Comparison of ENCODE assay signal across 16 mouse cellular contexts in genomic region chr5:110562741-110563326, GRCm38 (mm10). TPM values are rescaled to one million over a fixed set of nuclear protein-coding genes. Genes with fewer than 3 reads are reported as not detected.
A peak's percentile ranks its signal among the peaks of the same experiment; 100 is the strongest.
DNase-seq lines count a peak whose midpoint lies in the region; ATAC-seq and TF ChIP-seq lines count a peak whose summit lies in the region.
"Had no signal": no experiment of that assay in that cellular context is flagged by ENCODE, and none has a peak within 500 bp of the region (broad histone marks: within the 10 kb centered on the region; RNA-seq: fewer than 3 reads in every experiment).

No protein-coding gene starts in this region.

- intact Hi-C loops in left cerebral cortex, postnatal 14 days (cut with DNase I): loop anchor here (2.0 to 5.0 kb wide), 2 partner anchors 34 to 40 kb away; no protein-coding TSS in a partner anchor
- intact Hi-C loops in heart, adult 2 months (cut with DNase I): no loop called here

- H3K4me2 ChIP-seq in liver, postnatal 0 days (ENCODE audit: low read depth, low read length): no peak overlapping the region
- no peak overlapping the region for H3K4me2 ChIP-seq in liver, embryonic 11.5 days
- H3K4me2 ChIP-seq: embryonic facial prominence, embryonic 12.5 days; hindbrain, embryonic 13.5 days; lung, embryonic 14.5 days had no signal

- no peaks in the 10 kb centered on the region for H3K27me3 ChIP-seq in liver, postnatal 0 days (ENCODE audit: insufficient read depth, low read length)
- H3K27me3 ChIP-seq in heart, adult 2 months (ENCODE audit: control insufficient read depth, insufficient read depth, low read length): no peaks in the 10 kb centered on the region
- no peaks in the 10 kb centered on the region for H3K27me3 ChIP-seq in liver, embryonic 11.5 days (replicated peaks; ENCODE audit: control insufficient read depth, insufficient read depth, low read length)
- H3K27me3 ChIP-seq: embryonic facial prominence, embryonic 12.5 days; hindbrain, embryonic 13.5 days had no signal

- DNase-seq in NIH3T3 (ENCODE audit: low read depth): peak; percentile 83
- peak; percentile 83 for DNase-seq in cerebellum, adult 8-10 months
- peak; percentile 79 for DNase-seq in layer of hippocampus, adult 11-12 months (ENCODE audit: low spot score)
- peak; percentile 89 to 92 for DNase-seq in left cerebral cortex, postnatal 14 days (ENCODE audit: low spot score in 2 of 2)
- no peak for DNase-seq in liver, postnatal 0 days
- DNase-seq in heart, adult 2 months: no peak
- DNase-seq in liver, embryonic 11.5 days (ENCODE audit: low spot score): no peak
- DNase-seq in MN1 (ENCODE audit: low spot score): no peak
- DNase-seq: adrenal gland, postnatal 10 days; heart, adult 11 months; kidney, postnatal 36 days; lung, embryonic 14.5 days; retina, postnatal 1 day; thymus, postnatal 4 days had no signal

- 71% methylated on average over 16 of the region's 16 CpGs for WGBS in liver, postnatal 0 days (ENCODE audit: insufficient replicate concordance)
- 69% methylated on average over 16 of the region's 16 CpGs for WGBS in heart, adult 2 months
- WGBS in liver, embryonic 11.5 days: 64% methylated on average over 16 of the region's 16 CpGs

- H3K36me3 ChIP-seq in liver, postnatal 0 days (replicated peaks; ENCODE audit: insufficient read depth, low read length): no peaks in the 10 kb centered on the region
- no peaks in the 10 kb centered on the region for H3K36me3 ChIP-seq in heart, adult 2 months (ENCODE audit: control insufficient read depth, insufficient read depth, low read length)
- H3K36me3 ChIP-seq in liver, embryonic 11.5 days (ENCODE audit: control insufficient read depth, insufficient read depth, low read length): no peaks in the 10 kb centered on the region
- H3K36me3 ChIP-seq: embryonic facial prominence, embryonic 12.5 days had no signal

- no peak for TF ChIP-seq POLR2A in heart, adult 2 months (IDR thresholded peaks at IDR 0.05; ENCODE audit: insufficient read depth, low read depth, low read length)

- no peak for TF ChIP-seq EP300 in liver, postnatal 0 days (IDR thresholded peaks at IDR 0.05; ENCODE audit: low read depth)
- TF ChIP-seq EP300 in heart, adult 2 months (IDR thresholded peaks at IDR 0.05; ENCODE audit: insufficient read depth, low read depth, low read length): no peak

- no peak overlapping the region for H3K9ac ChIP-seq in liver, postnatal 0 days (replicated peaks)
- H3K9ac ChIP-seq in heart, adult 2 months (ENCODE audit: low read depth, low read length): no peak overlapping the region
- H3K9ac ChIP-seq in liver, embryonic 11.5 days (ENCODE audit: low read depth, low read length): no peak overlapping the region
- H3K9ac ChIP-seq: embryonic facial prominence, embryonic 12.5 days; hindbrain, embryonic 13.5 days; lung, embryonic 14.5 days had no signal

- no peak for ATAC-seq in liver, postnatal 0 days
- ATAC-seq in liver, embryonic 11.5 days (replicated peaks; ENCODE audit: low FRiP score): no peak

- no peak overlapping the region for H3K4me3 ChIP-seq in liver, postnatal 0 days (ENCODE audit: low read depth, low read length)
- no peak overlapping the region for H3K4me3 ChIP-seq in heart, adult 2 months
- H3K4me3 ChIP-seq in liver, embryonic 11.5 days (ENCODE audit: low read depth, low read length): no peak overlapping the region
- H3K4me3 ChIP-seq: embryonic facial prominence, embryonic 12.5 days; hindbrain, embryonic 13.5 days had no signal

- TF ChIP-seq CTCF in liver, postnatal 0 days (IDR thresholded peaks at IDR 0.05; ENCODE audit: low read depth): no peak
- no peak for TF ChIP-seq CTCF in heart, adult 2 months (IDR thresholded peaks at IDR 0.05)

- no peaks in the 10 kb centered on the region for H3K9me3 ChIP-seq in liver, postnatal 0 days (ENCODE audit: low read length)
- H3K9me3 ChIP-seq in liver, embryonic 11.5 days (ENCODE audit: control insufficient read depth, low read length): no peaks in the 10 kb centered on the region
- H3K9me3 ChIP-seq: embryonic facial prominence, embryonic 12.5 days; hindbrain, embryonic 13.5 days had no signal

- no peaks in the 10 kb centered on the region for H3K79me2 ChIP-seq in heart, adult 2 months (replicated peaks; ENCODE audit: control insufficient read depth, insufficient read depth, low read length)

- no peaks in the 10 kb centered on the region for H3K4me1 ChIP-seq in liver, postnatal 0 days (ENCODE audit: insufficient read depth)
- no peaks in the 10 kb centered on the region for H3K4me1 ChIP-seq in heart, adult 2 months (ENCODE audit: control insufficient read depth, insufficient read depth, low read length)
- no peaks in the 10 kb centered on the region for H3K4me1 ChIP-seq in liver, embryonic 11.5 days (replicated peaks; ENCODE audit: control insufficient read depth, insufficient read depth, low read length)

- H3K27ac ChIP-seq in liver, postnatal 0 days (ENCODE audit: low read depth): no peak overlapping the region
- no peak overlapping the region for H3K27ac ChIP-seq in heart, adult 2 months
- no peak overlapping the region for H3K27ac ChIP-seq in liver, embryonic 11.5 days (ENCODE audit: low read depth, low read length)
- H3K27ac ChIP-seq: embryonic facial prominence, embryonic 12.5 days; hindbrain, embryonic 13.5 days had no signal

RNA-seq across cellular contexts. Expression of gene Galnt9, which starts 18.7 kb away (rescaled TPM):
- 10 to 100 TPM; 83.1 to 88.7 TPM for total RNA-seq in left cerebral cortex, postnatal 14 days (2021)
- 0.07 and 0.11 TPM in 2 replicates for polyA plus RNA-seq in liver, postnatal 0 days (2015; fragmentation: Nextera tagmentation; extraction: Ambion mirVana)
- not detected for total RNA-seq in heart, adult 2 months (2021)
- polyA plus RNA-seq in heart, adult 2 months (2012; rRNA removed): 0.20 TPM in 1 of 2 replicates, not detected in the other
- 0.07 TPM in 1 of 2 replicates, not detected in the other for polyA plus RNA-seq in liver, embryonic 11.5 days (2014; fragmentation: Nextera tagmentation; extraction: Ambion mirVana)
- polyA plus RNA-seq: lung, embryonic 14.5 days had no signal

Comparison
In these comparisons a context has a peak if more than half of its experiments do, and no peak if none do; other contexts are left out.
1. DNase-seq: peak in NIH3T3 (single experiment), cerebellum, adult 8-10 months (single experiment), layer of hippocampus, adult 11-12 months (single experiment) and left cerebral cortex, postnatal 14 days (2 of 2); none in liver, postnatal 0 days (single experiment), heart, adult 2 months (0 of 2), liver, embryonic 11.5 days (single experiment) and MN1 (single experiment).